Mouse (Mus musculus) intestine, embryonic 16.5 days (tissue): ENCODE measurements around the gene Glipr1l3. TPM values are rescaled to one million over a fixed set of nuclear protein-coding genes. Genes with fewer than 3 reads are reported as not detected.
A peak's percentile ranks its signal among the peaks of the same experiment; 100 is the strongest.
"Not testable (repeated sequence)": the region's sequence is repeated elsewhere in the genome, so short reads cannot be mapped to it uniquely, and the experiment has no call there.

Source experiments
- ATAC-seq: fragments of 200-750 bp; cut with Nextera tagmentation; 2 replicates; pipeline ENCODE4 v1.8.0; 2017; ENCODE audit warnings: moderate TSS enrichment, moderate library complexity
- H3K27ac ChIP-seq: fragments of 300-500 bp; sonication (generic); 2 replicates; pipeline ENCODE4 v1.5.1; 2014; ENCODE audit warnings: mild to moderate bottlenecking, low read length
- H3K27me3 ChIP-seq: fragments of 300-500 bp; sonication (generic); replicated peaks from 2 replicates; pipeline ENCODE4 v1.6.1; 2014; ENCODE audit warnings: low read length, control low read depth, mixed read lengths; ENCODE audit not compliant: control insufficient read depth, insufficient read depth
- H3K36me3 ChIP-seq: fragments of 300-500 bp; sonication (generic); 2 replicates; pipeline ENCODE4 v1.6.1; 2014; ENCODE audit warnings: low read length, control low read depth; ENCODE audit not compliant: control insufficient read depth, insufficient read depth
- H3K4me1 ChIP-seq: fragments of 300-500 bp; sonication (generic); 2 replicates; pipeline ENCODE4 v1.6.1; 2014; ENCODE audit warnings: low read length, control low read depth, mixed read lengths; ENCODE audit not compliant: control insufficient read depth, insufficient read depth
- H3K4me2 ChIP-seq: fragments of 300-500 bp; sonication (generic); 2 replicates; pipeline ENCODE4 v1.6.1; 2014; ENCODE audit warnings: low read depth, low read length, control low read depth
- H3K4me3 ChIP-seq: fragments of 300-500 bp; sonication (generic); 2 replicates; pipeline ENCODE4 v1.5.1; 2014; ENCODE audit warnings: mild to moderate bottlenecking, low read length
- H3K9ac ChIP-seq: fragments of 300-500 bp; sonication (generic); 2 replicates; pipeline ENCODE4 v1.6.1; 2014; ENCODE audit warnings: low read depth, low read length
- H3K9me3 ChIP-seq: fragments of 300-500 bp; sonication (generic); 2 replicates; pipeline ENCODE4 v1.6.1; 2016; ENCODE audit warnings: low read length, control low read depth; ENCODE audit not compliant: control insufficient read depth
- WGBS: fragments of 180-500 bp; shearing (Covaris S2); extraction: QIAGEN DNeasy Blood & Tissue Kit; methylation state at CpG from one replicate; pipeline ENCODE4 v1.1.7; 2014; 5-methylcytosine and 5-hydroxymethylcytosine counted together
- polyA plus RNA-seq: library from polyadenylated mRNA; unstranded; fragments of >200 nt; fragmentation: Nextera tagmentation; extraction: Ambion mirVana; gene quantifications from 2 replicates; pipeline ENCODE4 v1.2.1, GENCODE M21; 2015

Glipr1l3 gene
- not detected in 2 replicates for polyA plus RNA-seq

- 22% methylated on average over 15 of the region's 15 CpGs for WGBS
These were observed at the start of gene Glipr1l3 for GRCm38 (mm10) chr10:112159882-112160560. Gene Glipr1l3, minus strand, starts transcription at chr10:112160327.

GRCm38 (mm10) chr10:112203463-112203862 is 43.3 kb upstream of the Glipr1l3 start:
- WGBS = 61% methylated on average over 2 of the region's 2 CpGs
- no peak overlapping the region for H3K4me2 ChIP-seq
- no peaks in the 10 kb centered on the region for H3K9me3 ChIP-seq
- H3K9ac ChIP-seq = no peak overlapping the region
- no peak for ATAC-seq
- no peaks in the 10 kb centered on the region for H3K36me3 ChIP-seq
- H3K4me3 ChIP-seq = no peak overlapping the region
- no peaks in the 10 kb centered on the region for H3K27me3 ChIP-seq
- no peaks in the 10 kb centered on the region for H3K4me1 ChIP-seq
- no peak overlapping the region for H3K27ac ChIP-seq

More at GRCm38 (mm10) chr10:112159882-112160560, at the start of gene Glipr1l3:
- not testable (repeated sequence) for H3K27ac ChIP-seq, H3K4me1 ChIP-seq, H3K4me3 ChIP-seq, H3K9ac ChIP-seq, H3K27me3 ChIP-seq, H3K4me2 ChIP-seq, H3K36me3 ChIP-seq, H3K9me3 ChIP-seq
- peak; percentile 77 for ATAC-seq

- not testable (repeated sequence) for H3K4me1 ChIP-seq, H3K9ac ChIP-seq, H3K4me3 ChIP-seq, H3K9me3 ChIP-seq, H3K36me3 ChIP-seq, H3K27me3 ChIP-seq, H3K4me2 ChIP-seq, H3K27ac ChIP-seq, ATAC-seq
- 78% methylated on average over 2 of the region's 2 CpGs for WGBS
These were observed 33.8 kb upstream of the Glipr1l3 start for GRCm38 (mm10) chr10:112193919-112194318.

- H3K9me3 ChIP-seq = not testable (repeated sequence)
These were observed 16.9 kb upstream of the Glipr1l3 start for GRCm38 (mm10) chr10:112177027-112177426.

GRCm38 (mm10) chr10:112163168-112163766 is 3.1 kb upstream of the Glipr1l3 start, which contains the start of gene Caps2:
Gene Caps2, plus strand, starts transcription at chr10:112163621.
- 29% methylated on average over 4 of the region's 4 CpGs for WGBS
- Histone ChIP-seq H3K27ac (no peak within 1 kb of the TSS), H3K9me3 (no peaks in the 10 kb centered on the region), H3K27me3 (no peaks in the 10 kb centered on the region), H3K4me1 (no peaks in the 10 kb centered on the region), H3K36me3 (no peaks in the 10 kb centered on the region), H3K9ac (no peak within 1 kb of the TSS), H3K4me2 (0 out of 2 replicates have a peak within 1 kb of the TSS, but pooled peaks have one; percentile 3), H3K4me3 (no peak within 1 kb of the TSS)
- ATAC-seq = peak; percentile 97

More at GRCm38 (mm10) chr10:112177027-112177426, 16.9 kb upstream of the Glipr1l3 start:
- H3K4me3 ChIP-seq, H3K9ac ChIP-seq, H3K36me3 ChIP-seq, H3K27me3 ChIP-seq, H3K4me1 ChIP-seq, H3K4me2 ChIP-seq, H3K27ac ChIP-seq, ATAC-seq: not testable (repeated sequence)
- 19% methylated on average over 13 of the region's 13 CpGs for WGBS

GRCm38 (mm10) chr10:112139834-112140233 is 20.3 kb downstream of the Glipr1l3 start:
- ATAC-seq = no peak
- Histone ChIP-seq H3K9ac (no peak overlapping the region), H3K4me1 (no peaks in the 10 kb centered on the region), H3K27ac (no peak overlapping the region), H3K9me3 (no peaks in the 10 kb centered on the region), H3K4me3 (no peak overlapping the region), H3K36me3 (no peaks in the 10 kb centered on the region), H3K4me2 (no peak overlapping the region), H3K27me3 (no peaks in the 10 kb centered on the region)
- WGBS = 46% methylated on average over 2 of the region's 2 CpGs

GRCm38 (mm10) chr10:112138871-112139430 is 21.2 kb downstream of the Glipr1l3 start:
- Histone ChIP-seq H3K27me3 (no peaks in the 10 kb centered on the region), H3K4me1 (no peaks in the 10 kb centered on the region), H3K9ac (0 out of 2 replicates have a peak overlapping the region, but pooled peaks have one; percentile 24), H3K4me2 (peak overlapping the region; percentile 38), H3K9me3 (no peaks in the 10 kb centered on the region), H3K27ac (no peak overlapping the region), H3K4me3 (peak overlapping the region; percentile 26), H3K36me3 (no peaks in the 10 kb centered on the region)
- WGBS = 36% methylated on average over 6 of the region's 6 CpGs
- ATAC-seq = no peak

- H3K4me1 ChIP-seq = no peaks in the 10 kb centered on the region
- no peaks in the 10 kb centered on the region for H3K27me3 ChIP-seq
- peak overlapping the region; percentile 38 for H3K4me2 ChIP-seq
- 0 out of 2 replicates have a peak overlapping the region, but pooled peaks have one; percentile 24 for H3K9ac ChIP-seq
- WGBS = 22% methylated on average over 9 of the region's 9 CpGs
- H3K4me3 ChIP-seq = peak overlapping the region; percentile 26
- H3K27ac ChIP-seq = no peak overlapping the region
- ATAC-seq = 0 out of 2 replicates have a peak, but pooled peaks have one; percentile 56
- H3K9me3 ChIP-seq = no peaks in the 10 kb centered on the region
- H3K36me3 ChIP-seq = no peaks in the 10 kb centered on the region
These were observed 21.9 kb downstream of the Glipr1l3 start for GRCm38 (mm10) chr10:112138050-112138870.

- Histone ChIP-seq H3K4me2 (no peak overlapping the region), H3K4me3 (no peak overlapping the region), H3K4me1 (no peaks in the 10 kb centered on the region), H3K27ac (no peak overlapping the region), H3K36me3 (no peaks in the 10 kb centered on the region), H3K9me3 (no peaks in the 10 kb centered on the region), H3K9ac (no peak overlapping the region), H3K27me3 (no peaks in the 10 kb centered on the region)
- 87% methylated on average over 3 of the region's 3 CpGs for WGBS
- ATAC-seq = no peak
These were observed 27.9 kb downstream of the Glipr1l3 start for GRCm38 (mm10) chr10:112132194-112132593.
